Mouse (Mus musculus) kidney, adult 2 months (tissue): ENCODE data around the gene Efhc2. TPM values are rescaled to one million over a fixed set of nuclear protein-coding genes. Genes with fewer than 3 reads are reported as not detected.

Source experiments
- DNase-seq: peaks from one replicate; pipeline ENCODE4 v3.0.0; 2021
- H3K27ac ChIP-seq: fragments of 200-500 bp; 2 replicates; pipeline ENCODE4 v1.5.1; 2012; ENCODE audit warnings: low read depth, low read length, control low read depth, inconsistent platforms; ENCODE audit not compliant: insufficient read depth
- H3K27me3 ChIP-seq: fragments of 200-500 bp; replicated peaks from 2 replicates; pipeline ENCODE4 v1.6.1; 2012; ENCODE audit warnings: mild to moderate bottlenecking, moderate library complexity, low read length, inconsistent platforms; ENCODE audit not compliant: control insufficient read depth, insufficient read depth
- H3K36me3 ChIP-seq: fragments of 200-500 bp; 2 replicates; pipeline ENCODE4 v1.6.1; 2012; ENCODE audit warnings: mild to moderate bottlenecking, moderate library complexity, low read length, inconsistent platforms; ENCODE audit not compliant: control insufficient read depth, insufficient read depth
- H3K4me1 ChIP-seq: fragments of 200-500 bp; 2 replicates; pipeline ENCODE4 v1.6.1; 2011; ENCODE audit warnings: low read length; ENCODE audit not compliant: control insufficient read depth, insufficient read depth
- H3K4me3 ChIP-seq: fragments of 200-500 bp; 2 replicates; pipeline ENCODE4 v1.5.1; 2011; ENCODE audit warnings: mild to moderate bottlenecking, low read depth, low read length, control low read depth; ENCODE audit not compliant: insufficient read depth
- CTCF ChIP-seq: fragments of 200-500 bp; conservative IDR thresholded peaks from 2 replicates; pipeline ENCODE4 v1.5.1; 2011; ENCODE audit warnings: low read depth, mild to moderate bottlenecking, control low read depth, low read length, moderate library complexity, mixed read lengths; ENCODE audit not compliant: insufficient read depth, insufficient read length
- POLR2A ChIP-seq: fragments of 200-500 bp; IDR thresholded peaks from one replicate; pipeline ENCODE4 v1.6.1; 2011; ENCODE audit warnings: low read depth, low read length, control low read depth
- WGBS: fragments of 180-500 bp; shearing (Covaris S2); methylation state at CpG from one replicate; pipeline ENCODE4 v1.1.7; 2018; 5-methylcytosine and 5-hydroxymethylcytosine counted together
- polyA plus RNA-seq: library from polyadenylated mRNA; depleted of rRNA; stranded (reverse); fragments of >200 nt; gene quantifications from 2 replicates; pipeline ENCODE4 v1.2.3, GENCODE M21; 2012

Gene Efhc2
- polyA plus RNA-seq, 1 experiment: 0.20 TPM

- Histone ChIP-seq H3K27ac (no peak overlapping the region), H3K4me1 (no peaks in the 10 kb centered on the region), H3K4me3 (no peak overlapping the region), H3K36me3 (no peaks in the 10 kb centered on the region), H3K27me3 (no peaks in the 10 kb centered on the region)
- WGBS: 81% methylated on average over 3 of the region's 3 CpGs
- no peak for TF ChIP-seq CTCF
- TF ChIP-seq POLR2A: no peak
- no peak for DNase-seq
These were observed 143.4 kb downstream of the Efhc2 start for GRCm38 (mm10) chrX:17175748-17176147.

- H3K4me3 ChIP-seq: no peak overlapping the region
- H3K4me1 ChIP-seq: no peaks in the 10 kb centered on the region
- TF ChIP-seq POLR2A (no peak), CTCF (0 out of 2 replicates have a peak, but pooled peaks have one; percentile 10)
- H3K36me3 ChIP-seq: no peaks in the 10 kb centered on the region
- 85% methylated on average over 1 of the region's 1 CpGs for WGBS
- DNase-seq: no peak
- H3K27me3 ChIP-seq: no peaks in the 10 kb centered on the region
- H3K27ac ChIP-seq: no peak overlapping the region
These were observed 153.5 kb downstream of the Efhc2 start for GRCm38 (mm10) chrX:17165638-17166037.
